Mouse (Mus musculus) neural tube, embryonic 13.5 days (tissue): ENCODE data around the gene Celsr2. TPM values are rescaled to one million over a fixed set of nuclear protein-coding genes. Genes with fewer than 3 reads are reported as not detected.

ENCODE experiments used
- polyA plus RNA-seq: library from polyadenylated mRNA; unstranded; fragments of >200 nt; fragmentation: Nextera tagmentation; extraction: Ambion mirVana; gene quantifications from 2 replicates; pipeline ENCODE4 v1.2.1, GENCODE M21; 2015

Gene Celsr2
- polyA plus RNA-seq, 1 experiment from 2014 or later = 37.6 TPM

Other genes with a start within 250 kb of the Celsr2 start
- 16.6 and 21.9 TPM in 2 replicates for gene Amigo1, start 229.2 kb downstream of the Celsr2 start, polyA plus RNA-seq
- gene Cyb561d1, start 214.3 kb downstream of the Celsr2 start, polyA plus RNA-seq = 3.9 and 4.3 TPM in 2 replicates
- gene Atxn7l2, start 204.6 kb downstream of the Celsr2 start, polyA plus RNA-seq = 24.5 and 26.0 TPM in 2 replicates
- 0.14 and 0.71 TPM in 2 replicates for gene Sypl2, start 188.9 kb downstream of the Celsr2 start, polyA plus RNA-seq
- 242 and 259 TPM in 2 replicates for gene Psma5, start 158.6 kb downstream of the Celsr2 start, polyA plus RNA-seq
- gene Sort1, start 131.5 kb downstream of the Celsr2 start, polyA plus RNA-seq = 19.4 and 20.4 TPM in 2 replicates
- not detected in 2 replicates for gene Mybphl, start 50.6 kb downstream of the Celsr2 start, polyA plus RNA-seq
- gene Psrc1, start 31.7 kb downstream of the Celsr2 start, polyA plus RNA-seq = 10.9 and 11.9 TPM in 2 replicates
- gene Sars, start 29.7 kb upstream of the Celsr2 start, polyA plus RNA-seq = 210 and 223 TPM in 2 replicates
- gene 1700013F07Rik, start 118.6 kb upstream of the Celsr2 start, polyA plus RNA-seq = 0.42 TPM in 1 of 2 replicates, not detected in the other
- gene 5330417C22Rik, start 121.0 kb upstream of the Celsr2 start, polyA plus RNA-seq = 6.9 and 10.6 TPM in 2 replicates
- gene Tmem167b, start 146.9 kb upstream of the Celsr2 start, polyA plus RNA-seq = 57.2 and 58.4 TPM in 2 replicates
- gene Taf13, start 156.1 kb upstream of the Celsr2 start, polyA plus RNA-seq = 71.4 and 76.0 TPM in 2 replicates
- 78.2 and 85.0 TPM in 2 replicates for gene Wdr47, start 175.7 kb upstream of the Celsr2 start, polyA plus RNA-seq
- 41.8 and 47.4 TPM in 2 replicates for gene Clcc1, start 238.4 kb upstream of the Celsr2 start, polyA plus RNA-seq